Mouse (Mus musculus) liver, adult 2 months (tissue): Measurements from ENCODE around the gene Vps18. TPM values are rescaled to one million over a fixed set of nuclear protein-coding genes. Genes with fewer than 3 reads are reported as not detected.

Source experiments
- DNase-seq: peaks from one replicate; pipeline ENCODE4 v3.0.0-alpha.2; 2011; ENCODE audit warnings: low read depth, low spot score; ENCODE audit errors: extremely low read depth
- H3K27ac ChIP-seq: fragments of 200-500 bp; replicated peaks from 2 replicates; pipeline ENCODE4 v1.5.1; 2012; ENCODE audit warnings: low read depth, mild to moderate bottlenecking, control low read depth, inconsistent platforms, low read length; ENCODE audit not compliant: insufficient read depth
- H3K27me3 ChIP-seq: fragments of 200-500 bp; 2 replicates; pipeline ENCODE4 v1.6.1; 2012; ENCODE audit warnings: mild to moderate bottlenecking, moderate library complexity, low read length, inconsistent platforms; ENCODE audit not compliant: control insufficient read depth, insufficient read depth
- H3K36me3 ChIP-seq: fragments of 200-500 bp; 2 replicates; pipeline ENCODE4 v1.6.1; 2012; ENCODE audit warnings: low read length, inconsistent platforms; ENCODE audit not compliant: control insufficient read depth, insufficient read depth
- H3K4me1 ChIP-seq: fragments of 200-500 bp; 2 replicates; pipeline ENCODE4 v1.6.1; 2011; ENCODE audit warnings: low read length; ENCODE audit not compliant: control insufficient read depth, insufficient read depth
- H3K4me3 ChIP-seq: fragments of 200-500 bp; 2 replicates; pipeline ENCODE4 v1.5.1; 2011; ENCODE audit warnings: low read depth, mild to moderate bottlenecking, control low read depth, low read length, moderate library complexity; ENCODE audit not compliant: insufficient read depth
- H3K79me2 ChIP-seq: fragments of 200-500 bp; 2 replicates; pipeline ENCODE4 v1.6.1; 2012; ENCODE audit warnings: inconsistent platforms, mild to moderate bottlenecking, low read length, moderate library complexity; ENCODE audit not compliant: control insufficient read depth, insufficient read depth
- H3K9ac ChIP-seq: fragments of 200-500 bp; 2 replicates; pipeline ENCODE4 v1.6.1; 2012; ENCODE audit warnings: low read depth, mild to moderate bottlenecking, control low read depth, inconsistent platforms, low read length
- CTCF ChIP-seq: fragments of 200-500 bp; IDR thresholded peaks from 2 replicates; pipeline ENCODE4 v1.5.1; 2011; ENCODE audit warnings: low read depth, low read length, control low read depth
- POLR2A ChIP-seq: fragments of 200-500 bp; IDR thresholded peaks from 2 replicates; pipeline ENCODE4 v1.6.1; 2011; ENCODE audit warnings: low read length, control low read depth; ENCODE audit not compliant: insufficient read depth; ENCODE audit errors: extremely low read depth
- WGBS: fragments of 180-500 bp; shearing (Covaris S2); methylation state at CpG from one replicate; pipeline ENCODE4 v1.1.7; 2018; 5-methylcytosine and 5-hydroxymethylcytosine counted together
- polyA plus RNA-seq: library from polyadenylated mRNA; depleted of rRNA; stranded (reverse); fragments of >200 nt; gene quantifications from 2 replicates; pipeline ENCODE4 v1.2.3, GENCODE M21; 2012
- total RNA-seq: library from RNA; depleted of rRNA; stranded (reverse); fragments of >200 nt; gene quantifications from 2 replicates; pipeline ENCODE4 v1.2.3, GENCODE M21; 2014

Vps18 gene
- total and polyA plus RNA-seq, 2 experiments: 4.4 to 14.8 TPM

DNA sequence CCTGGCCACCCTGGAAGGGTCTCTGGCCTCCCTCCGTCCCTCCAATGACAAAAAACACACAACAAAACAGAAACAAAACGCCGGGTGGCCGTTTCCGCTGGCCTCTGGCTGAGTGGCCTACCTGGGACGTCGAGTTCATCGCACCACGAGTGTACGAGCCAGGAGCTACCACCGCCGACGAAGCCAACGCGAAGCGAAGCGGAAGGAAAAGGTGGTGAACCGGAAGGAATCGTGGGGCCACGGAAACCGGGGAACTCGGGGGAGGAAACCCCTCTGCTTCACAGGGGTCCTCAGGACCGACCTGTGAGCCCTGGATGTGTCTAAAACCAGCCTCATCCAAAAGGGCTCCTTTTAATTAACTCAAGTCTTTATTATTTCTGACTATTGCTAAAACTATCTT, 10.7 kb upstream of the Vps18 start:
- Histone ChIP-seq H3K79me2 (no peaks in the 10 kb centered on the region), H3K27me3 (no peaks in the 10 kb centered on the region), H3K9ac (no peak overlapping the region), H3K36me3 (no peaks in the 10 kb centered on the region), H3K27ac (no peak overlapping the region), H3K4me1 (no peaks in the 10 kb centered on the region), H3K4me3 (no peak overlapping the region)
- DNase-seq: no peak
- TF ChIP-seq CTCF: no peak
- TF ChIP-seq POLR2A: no peak
- 93% methylated on average over 23 of the region's 23 CpGs for WGBS

DNA sequence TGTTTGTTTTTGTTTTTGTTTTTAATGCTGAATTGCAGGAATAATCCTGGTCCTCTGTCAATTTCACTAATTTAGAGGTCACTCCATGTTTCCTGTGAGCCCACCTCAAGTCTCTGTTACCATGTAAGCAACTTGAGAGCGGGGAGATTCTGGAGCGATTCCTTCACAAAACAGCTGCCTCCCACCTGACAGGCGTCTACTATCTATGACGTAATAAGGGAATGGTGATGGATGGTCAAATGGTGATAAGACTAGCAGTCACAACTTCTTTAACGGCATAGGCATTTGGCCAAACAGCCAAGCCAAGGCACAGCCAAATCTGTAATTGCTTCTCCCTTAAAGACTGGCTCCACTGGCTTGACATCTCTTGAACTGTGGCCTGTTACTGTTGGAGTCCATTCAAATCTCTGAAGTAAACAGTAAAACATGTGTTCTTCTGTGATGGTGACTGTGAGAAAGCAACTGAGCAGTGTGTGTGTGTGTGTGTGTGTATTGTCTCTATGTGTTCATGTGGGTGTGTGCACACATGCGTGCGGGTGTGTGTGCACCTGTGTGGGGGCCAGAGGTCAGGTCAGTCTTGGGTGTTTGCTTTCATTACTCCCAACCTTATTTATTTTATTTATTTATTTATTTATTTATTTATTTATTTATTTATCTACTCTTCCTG, 6.5 kb upstream of the Vps18 start:
- H3K79me2 ChIP-seq: no peaks in the 10 kb centered on the region
- 78% methylated on average over 7 of the region's 7 CpGs for WGBS
- no peak overlapping the region for H3K9ac ChIP-seq
- no peaks in the 10 kb centered on the region for H3K36me3 ChIP-seq
- H3K4me1 ChIP-seq: no peaks in the 10 kb centered on the region
- no peak for TF ChIP-seq POLR2A
- no peak for TF ChIP-seq CTCF
- H3K27ac ChIP-seq: no peak overlapping the region
- no peak overlapping the region for H3K4me3 ChIP-seq
- no peak for DNase-seq
- H3K27me3 ChIP-seq: no peaks in the 10 kb centered on the region

GRCm38 (mm10) chr2:119287372-119287771, 1.2 kb upstream of the Vps18 start:
- no peak for DNase-seq
- WGBS: 96% methylated on average over 5 of the region's 5 CpGs

GRCm38 (mm10) chr2:119289014-119289416, 475 bp downstream of the Vps18 start:
- Histone ChIP-seq H3K27ac (peak overlapping the region; percentile 37), H3K9ac (peak overlapping the region; percentile 79), H3K79me2 (peaks cover 5% of the 10 kb centered on the region), H3K4me3 (peak overlapping the region; percentile 62), H3K4me1 (peaks cover 3% of the 10 kb centered on the region; the same call in 1 of the 2 replicates), H3K27me3 (no peaks in the 10 kb centered on the region), H3K36me3 (peaks cover 2% of the 10 kb centered on the region; the same call in 1 of the 2 replicates)
- peak; percentile 50 for DNase-seq
- TF ChIP-seq POLR2A: no peak
- TF ChIP-seq CTCF: no peak
- WGBS: 2% methylated on average over 11 of the region's 11 CpGs

More at GRCm38 (mm10) chr2:119287372-119287771, 1.2 kb upstream of the Vps18 start:
- peaks cover 3% of the 10 kb centered on the region; the same call in 1 of the 2 replicates for H3K4me1 ChIP-seq
- peaks cover 2% of the 10 kb centered on the region; the same call in 1 of the 2 replicates for H3K36me3 ChIP-seq
- H3K9ac ChIP-seq: no peak overlapping the region
- no peaks in the 10 kb centered on the region for H3K27me3 ChIP-seq
- peaks cover 5% of the 10 kb centered on the region for H3K79me2 ChIP-seq
- no peak overlapping the region for H3K27ac ChIP-seq
- TF ChIP-seq CTCF (no peak), POLR2A (no peak)
- no peak overlapping the region for H3K4me3 ChIP-seq

DNA sequence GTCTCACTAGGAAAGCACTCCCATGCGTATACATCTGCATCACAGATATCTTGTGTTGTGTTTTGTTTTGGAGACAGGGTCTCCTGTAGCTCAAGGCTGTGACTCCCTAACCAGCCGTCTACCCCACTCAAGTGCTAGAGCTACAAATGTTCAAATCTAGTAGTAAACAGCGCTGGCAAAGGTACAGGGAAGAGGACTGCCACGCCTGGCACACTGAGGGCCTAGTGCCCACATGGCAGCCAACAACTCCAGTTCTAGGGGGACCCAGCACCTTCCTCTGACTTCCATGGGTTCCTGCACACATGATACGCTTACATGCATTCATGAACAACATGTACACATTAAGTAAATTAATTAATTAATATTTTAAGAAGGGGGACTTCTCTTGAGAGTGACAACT, 3.7 kb downstream of the Vps18 start:
- WGBS: 97% methylated on average over 5 of the region's 5 CpGs
- Histone ChIP-seq H3K79me2 (peaks cover 10% of the 10 kb centered on the region), H3K36me3 (peaks cover 4% of the 10 kb centered on the region; the same call in 1 of the 2 replicates), H3K27ac (no peak overlapping the region), H3K27me3 (no peaks in the 10 kb centered on the region), H3K9ac (no peak overlapping the region), H3K4me3 (no peak overlapping the region), H3K4me1 (peaks cover 3% of the 10 kb centered on the region; the same call in 1 of the 2 replicates)
- TF ChIP-seq POLR2A (no peak), CTCF (no peak)
- DNase-seq: no peak

DNA sequence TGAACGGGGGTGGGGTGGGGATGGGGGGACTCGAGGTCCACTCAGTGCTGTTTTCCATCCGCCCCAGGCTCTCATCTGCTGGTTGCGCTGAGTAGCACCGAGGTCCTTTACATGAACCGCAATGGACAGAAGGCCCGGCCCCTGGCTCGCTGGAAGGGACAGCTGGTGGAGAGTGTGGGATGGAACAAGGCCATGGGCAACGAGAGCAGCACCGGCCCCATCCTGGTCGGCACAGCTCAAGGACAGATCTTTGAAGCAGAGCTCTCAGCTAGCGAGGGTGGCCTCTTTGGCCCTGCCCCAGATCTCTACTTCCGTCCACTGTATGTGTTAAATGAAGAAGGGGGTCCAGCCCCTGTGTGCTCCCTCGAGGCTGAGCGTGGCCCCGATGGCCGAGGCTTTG, 4.3 kb downstream of the Vps18 start:
- Histone ChIP-seq H3K36me3 (peaks cover 4% of the 10 kb centered on the region; the same call in 1 of the 2 replicates), H3K27ac (no peak overlapping the region), H3K4me1 (peaks cover 3% of the 10 kb centered on the region; the same call in 1 of the 2 replicates), H3K27me3 (no peaks in the 10 kb centered on the region), H3K4me3 (no peak overlapping the region), H3K79me2 (peaks cover 10% of the 10 kb centered on the region), H3K9ac (no peak overlapping the region)
- no peak for DNase-seq
- WGBS: 93% methylated on average over 17 of the region's 17 CpGs
- TF ChIP-seq CTCF (no peak), POLR2A (no peak)
